12 mouse cellular contexts compared by ENCODE assay signal in the genomic region with DNA sequence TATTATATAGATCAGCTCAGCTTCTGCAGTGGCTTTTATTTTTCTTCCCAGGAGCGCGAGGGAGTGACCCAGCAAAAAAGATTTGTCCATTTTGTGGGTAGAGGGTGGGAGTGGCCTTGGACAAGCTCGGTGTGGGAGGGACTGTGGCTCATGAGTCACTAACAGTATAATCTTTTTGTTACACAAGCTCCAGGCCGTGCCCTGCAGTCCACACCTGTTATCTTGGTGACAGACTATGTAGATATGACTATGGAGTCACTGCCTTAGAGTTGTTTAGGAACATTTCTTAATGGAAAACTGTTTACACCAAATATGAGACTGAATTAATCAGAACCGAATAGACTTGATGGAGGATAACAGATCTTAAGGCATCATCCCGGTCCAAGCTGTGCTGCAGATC. TPM values are rescaled to one million over a fixed set of nuclear protein-coding genes. Genes with fewer than 3 reads are reported as not detected.
DNase-seq lines count a peak whose midpoint lies in the region; ATAC-seq and TF ChIP-seq lines count a peak whose summit lies in the region.
"Had no signal": no experiment of that assay in that cellular context is flagged by ENCODE, and none has a peak within 500 bp of the region (broad histone marks: within the 10 kb centered on the region; RNA-seq: fewer than 3 reads in every experiment).

No protein-coding gene starts in this region.

- H3K4me2 ChIP-seq in forebrain, postnatal 0 days (ENCODE audit: low read depth) = no peak overlapping the region
- H3K4me2 ChIP-seq: hindbrain, embryonic 12.5 days had no signal

- peak; percentile 85 for DNase-seq in 3T3-L1 (ENCODE audit: low read depth, low spot score)
- peak; percentile 6 for DNase-seq in MEL (ENCODE audit: low read depth, low spot score)
- DNase-seq in lung, postnatal 4 days = peak; percentile 30
- DNase-seq in forebrain, postnatal 0 days = no peak
- DNase-seq in cerebellum, adult 11-12 months = no peak
- DNase-seq in gastrocnemius, postnatal 25 days = no peak
- DNase-seq: heart, adult 18-20 months; kidney, postnatal 14 days; right cerebral cortex, postnatal 14 days had no signal

- TF ChIP-seq CTCF in MEL (IDR thresholded peaks at IDR 0.05 in 2 of 3, conservative IDR thresholded peaks at IDR 0.05 in 1 of 3; ENCODE audit: control insufficient read depth in 1 of 3, insufficient read depth in 1 of 3, low read depth in 2 of 3, low read length in 3 of 3, poor library complexity in 1 of 3, severe bottlenecking in 1 of 3) = no peak
- no peak for TF ChIP-seq CTCF in forebrain, postnatal 0 days (IDR thresholded peaks at IDR 0.05; ENCODE audit: low read depth)

- TF ChIP-seq POLR2A in MEL (IDR thresholded peaks at IDR 0.05; ENCODE audit: control insufficient read depth in 1 of 2, insufficient read depth in 1 of 2, low read depth in 1 of 2, low read length in 2 of 2, poor library complexity in 1 of 2) = no peak

- no peak for TF ChIP-seq RAD21 in MEL (IDR thresholded peaks at IDR 0.05; ENCODE audit: low read depth, low read length)

- no peak overlapping the region for H3K4me3 ChIP-seq in MEL (ENCODE audit: control insufficient read depth in 1 of 2, insufficient read depth in 1 of 2, low read depth in 2 of 2, low read length in 2 of 2)
- no peak overlapping the region for H3K4me3 ChIP-seq in forebrain, postnatal 0 days (ENCODE audit: low read depth, low read length)
- H3K4me3 ChIP-seq: hindbrain, embryonic 12.5 days had no signal

- no peak for TF ChIP-seq EP300 in MEL (IDR thresholded peaks at IDR 0.05; ENCODE audit: low read depth in 1 of 2, low read length in 2 of 2)

- no peaks in the 10 kb centered on the region for H3K79me2 ChIP-seq in MEL (ENCODE audit: control insufficient read depth, insufficient read depth, low read length, poor library complexity)

- no peaks in the 10 kb centered on the region for H3K36me3 ChIP-seq in MEL (ENCODE audit: control insufficient read depth in 1 of 2, insufficient read depth in 2 of 2, low read length in 2 of 2)
- H3K36me3 ChIP-seq in forebrain, postnatal 0 days (ENCODE audit: insufficient read depth) = no peaks in the 10 kb centered on the region
- H3K36me3 ChIP-seq: hindbrain, embryonic 12.5 days had no signal

- no peak overlapping the region for H3K27ac ChIP-seq in MEL (ENCODE audit: control insufficient read depth, low read depth, low read length)
- H3K27ac ChIP-seq in forebrain, postnatal 0 days (ENCODE audit: low read depth, low read length) = no peak overlapping the region
- H3K27ac ChIP-seq: hindbrain, embryonic 12.5 days; macrophage had no signal

- no peak overlapping the region for H3K9ac ChIP-seq in MEL (ENCODE audit: control insufficient read depth, low read depth, low read length, poor library complexity, severe bottlenecking)
- no peak overlapping the region for H3K9ac ChIP-seq in forebrain, postnatal 0 days
- H3K9ac ChIP-seq: hindbrain, embryonic 12.5 days had no signal

- peaks cover 0 to 4% of the 10 kb centered on the region in 2 experiments; a peak in 1 of 4 replicates for H3K4me1 ChIP-seq in MEL (ENCODE audit: control insufficient read depth in 1 of 2, insufficient read depth in 2 of 2, low read length in 2 of 2)
- 0 out of 2 replicates have a peak, but pooled peaks cover 9% of the 10 kb centered on the region for H3K4me1 ChIP-seq in forebrain, postnatal 0 days (ENCODE audit: insufficient read depth)

- no peaks in the 10 kb centered on the region for H3K27me3 ChIP-seq in MEL (ENCODE audit: control insufficient read depth in 1 of 2, insufficient read depth in 2 of 2, low read length in 2 of 2)
- no peaks in the 10 kb centered on the region for H3K27me3 ChIP-seq in forebrain, postnatal 0 days (ENCODE audit: insufficient read depth, low read length)

- H3K9me3 ChIP-seq in MEL (replicated peaks; ENCODE audit: insufficient read depth, low read length) = no peaks in the 10 kb centered on the region
- H3K9me3 ChIP-seq in forebrain, postnatal 0 days (ENCODE audit: low read length) = no peaks in the 10 kb centered on the region
- H3K9me3 ChIP-seq: hindbrain, embryonic 12.5 days had no signal

- peak; percentile 72 to 85 for ATAC-seq in hematopoietic stem cell, adult 5-6 weeks (replicated peaks in 1 of 2; ENCODE audit: insufficient read depth in 1 of 2, low FRiP score in 2 of 2, low TSS enrichment in 1 of 2, low read depth in 1 of 2, poor library complexity in 2 of 2, severe bottlenecking in 2 of 2)
- ATAC-seq in forebrain, postnatal 0 days = no peak

- 85% methylated on average over 6 of the region's 6 CpGs for WGBS in forebrain, postnatal 0 days

TF ChIP-seq in MEL, 35 proteins besides CTCF, POLR2A, EP300 and RAD21:
- TF ChIP-seq MXI1 (IDR thresholded peaks at IDR 0.05; ENCODE audit: low read depth, low read length) (no peak), GABPA (IDR thresholded peaks at IDR 0.05; ENCODE audit: low read depth, low read length) (no peak), POLR2AphosphoS5 (IDR thresholded peaks at IDR 0.05; ENCODE audit: borderline replicate concordance, low read depth, low read length) (no peak), MYB (IDR thresholded peaks at IDR 0.05; ENCODE audit: low read depth, low read length) (no peak)
TF ChIP-seq in MEL: peak in this region for 0.

RNA-seq across cellular contexts. Expression of gene Lypd6b, which starts 26.5 kb away (rescaled TPM):
- total RNA-seq in MEL (2012; rRNA removed) = not detected in 2 replicates
- polyA plus RNA-seq in MEL (2012; ENCODE audit: insufficient read depth in 1 of 2, insufficient read length in 2 of 2, low read depth in 1 of 2, low replicate concordance in 2 of 2, missing spikeins in 1 of 2) = not detected
- total RNA-seq in hematopoietic stem cell, adult 5-6 weeks (2017) = 1.2 and 3.9 TPM in 2 replicates
- total RNA-seq in forebrain, postnatal 0 days (2014; rRNA removed) = 18.6 and 23.3 TPM in 2 replicates
- 18.0 and 22.2 TPM in 2 replicates for polyA plus RNA-seq in forebrain, postnatal 0 days (2015; fragmentation: Nextera tagmentation; extraction: Ambion mirVana)
- not detected for total RNA-seq in gastrocnemius, postnatal 25 days (2021)
- polyA plus RNA-seq: macrophage had no signal

Comparison
In these comparisons a context has a peak if more than half of its experiments do, and no peak if none do; other contexts are left out.
1. DNase-seq: peak in 3T3-L1 (single experiment), MEL (single experiment) and lung, postnatal 4 days (2 of 2); none in forebrain, postnatal 0 days (single experiment), cerebellum, adult 11-12 months (single experiment) and gastrocnemius, postnatal 25 days (single experiment).